Mouse (Mus musculus): ENCODE measurements at regions not wholly inside any gene's neighbourhood (a gene's known extent, or its start where the extent isn't known, plus 50 kb on each side); places are given as distances from the start of the nearest gene placed in this dataset.
"Not testable (repeated sequence)": the region's sequence is repeated elsewhere in the genome, so short reads cannot be mapped to it uniquely, and the experiment has no call there.

- H3K9ac ChIP-seq (replicated peaks), result no peak overlapping the region
- no peaks in the 10 kb centered on the region for H3K27me3 ChIP-seq
- no peak overlapping the region for H3K4me2 ChIP-seq (replicated peaks)
- WGBS, result 86% methylated on average over 4 of the region's 4 CpGs
- no peaks in the 10 kb centered on the region for H3K36me3 ChIP-seq
- H3K27ac ChIP-seq (replicated peaks), result no peak overlapping the region
- no peaks in the 10 kb centered on the region for H3K9me3 ChIP-seq
- no peak overlapping the region for H3K4me3 ChIP-seq
- no peak for ATAC-seq (ENCODE audit: low FRiP score, low read depth)
- no peaks in the 10 kb centered on the region for H3K4me1 ChIP-seq
Observed at GRCm38 (mm10) chr14:116586742-116587141, 338.4 kb upstream of the Gpc6 start.

GRCm38 (mm10) chr14:116589529-116589928 lies 335.6 kb upstream of the Gpc6 start:
- H3K4me2 ChIP-seq (replicated peaks), result no peak overlapping the region
- H3K27ac ChIP-seq (replicated peaks), result no peak overlapping the region
- no peaks in the 10 kb centered on the region for H3K9me3 ChIP-seq
- WGBS, result 86% methylated on average over 2 of the region's 2 CpGs
- ATAC-seq (ENCODE audit: low FRiP score, low read depth), result no peak
- H3K9ac ChIP-seq (replicated peaks), result no peak overlapping the region
- H3K36me3 ChIP-seq, result no peaks in the 10 kb centered on the region
- H3K4me1 ChIP-seq, result no peaks in the 10 kb centered on the region
- no peak overlapping the region for H3K4me3 ChIP-seq
- H3K27me3 ChIP-seq, result no peaks in the 10 kb centered on the region

GRCm38 (mm10) chr14:116590111-116590510 lies 335.0 kb upstream of the Gpc6 start:
- no peaks in the 10 kb centered on the region for H3K36me3 ChIP-seq
- no peak overlapping the region for H3K9ac ChIP-seq (replicated peaks)
- H3K27ac ChIP-seq (replicated peaks), result no peak overlapping the region
- H3K9me3 ChIP-seq, result no peaks in the 10 kb centered on the region
- H3K4me2 ChIP-seq (replicated peaks), result no peak overlapping the region
- WGBS, result 80% methylated on average over 3 of the region's 3 CpGs
- H3K4me1 ChIP-seq, result no peaks in the 10 kb centered on the region
- no peaks in the 10 kb centered on the region for H3K27me3 ChIP-seq
- H3K4me3 ChIP-seq, result no peak overlapping the region
- no peak for ATAC-seq (ENCODE audit: low FRiP score, low read depth)

- Histone ChIP-seq H3K4me2 (replicated peaks) (no peak overlapping the region), H3K27me3 (no peaks in the 10 kb centered on the region), H3K9me3 (no peaks in the 10 kb centered on the region), H3K9ac (replicated peaks) (no peak overlapping the region), H3K4me3 (no peak overlapping the region), H3K4me1 (no peaks in the 10 kb centered on the region), H3K36me3 (no peaks in the 10 kb centered on the region), H3K27ac (replicated peaks) (no peak overlapping the region)
- WGBS, result 86% methylated on average over 2 of the region's 2 CpGs
- no peak for ATAC-seq (ENCODE audit: low FRiP score, low read depth)
Observed at GRCm38 (mm10) chr14:116608130-116608529, 317.0 kb upstream of the Gpc6 start.

GRCm38 (mm10) chr14:116611210-116611609 lies 313.9 kb upstream of the Gpc6 start:
- Histone ChIP-seq H3K27ac (replicated peaks) (no peak overlapping the region), H3K9me3 (no peaks in the 10 kb centered on the region), H3K9ac (replicated peaks) (no peak overlapping the region), H3K4me3 (no peak overlapping the region), H3K36me3 (no peaks in the 10 kb centered on the region), H3K27me3 (no peaks in the 10 kb centered on the region), H3K4me1 (no peaks in the 10 kb centered on the region), H3K4me2 (replicated peaks) (no peak overlapping the region)
- no peak for ATAC-seq (ENCODE audit: low FRiP score, low read depth)
- 89% methylated on average over 3 of the region's 3 CpGs for WGBS

DNA sequence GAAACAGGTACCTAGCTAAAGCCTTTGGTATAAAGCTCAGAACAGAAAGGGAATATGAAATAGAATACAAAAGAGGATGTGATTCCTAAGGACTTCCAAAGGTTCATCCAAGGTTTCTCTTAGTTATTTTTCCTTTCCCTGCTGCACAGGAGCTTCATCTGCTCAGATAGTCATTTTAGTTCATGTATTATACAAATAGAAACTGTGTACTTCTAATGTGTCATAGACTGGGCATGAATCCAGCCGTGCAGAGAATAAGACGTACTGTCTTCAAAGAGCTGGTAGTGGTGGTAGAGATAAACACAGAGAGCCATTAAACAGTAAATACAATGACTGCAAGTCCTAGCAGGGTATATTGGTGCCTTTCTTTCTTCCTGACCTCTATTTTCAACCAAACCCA lies 292.9 kb upstream of the Gpc6 start:
- no peaks in the 10 kb centered on the region for H3K4me1 ChIP-seq
- H3K4me2 ChIP-seq (replicated peaks), result no peak overlapping the region
- no peaks in the 10 kb centered on the region for H3K9me3 ChIP-seq
- H3K27ac ChIP-seq (replicated peaks), result no peak overlapping the region
- no peaks in the 10 kb centered on the region for H3K27me3 ChIP-seq
- no peak for ATAC-seq (ENCODE audit: low FRiP score, low read depth)
- 92% methylated on average over 2 of the region's 2 CpGs for WGBS
- H3K36me3 ChIP-seq, result no peaks in the 10 kb centered on the region
- H3K9ac ChIP-seq (replicated peaks), result no peak overlapping the region
- H3K4me3 ChIP-seq, result no peak overlapping the region

GRCm38 (mm10) chr14:116642091-116642490 lies 283.0 kb upstream of the Gpc6 start:
- H3K9me3 ChIP-seq, result no peaks in the 10 kb centered on the region
- H3K27ac ChIP-seq (replicated peaks), result no peak overlapping the region
- no peak overlapping the region for H3K4me3 ChIP-seq
- H3K27me3 ChIP-seq, result no peaks in the 10 kb centered on the region
- H3K9ac ChIP-seq (replicated peaks), result no peak overlapping the region
- no peaks in the 10 kb centered on the region for H3K4me1 ChIP-seq
- H3K36me3 ChIP-seq, result no peaks in the 10 kb centered on the region
- no peak overlapping the region for H3K4me2 ChIP-seq (replicated peaks)
- no peak for ATAC-seq (ENCODE audit: low FRiP score, low read depth)

- no peaks in the 10 kb centered on the region for H3K9me3 ChIP-seq
- no peak overlapping the region for H3K4me3 ChIP-seq
- 84% methylated on average over 9 of the region's 9 CpGs for WGBS
- H3K27ac ChIP-seq (replicated peaks), result no peak overlapping the region
- no peak overlapping the region for H3K4me2 ChIP-seq (replicated peaks)
- no peak overlapping the region for H3K9ac ChIP-seq (replicated peaks)
- H3K4me1 ChIP-seq, result no peaks in the 10 kb centered on the region
- H3K36me3 ChIP-seq, result no peaks in the 10 kb centered on the region
- no peaks in the 10 kb centered on the region for H3K27me3 ChIP-seq
- ATAC-seq (ENCODE audit: low FRiP score, low read depth), result no peak
Observed at GRCm38 (mm10) chr14:116651897-116652296, 273.2 kb upstream of the Gpc6 start.

DNA sequence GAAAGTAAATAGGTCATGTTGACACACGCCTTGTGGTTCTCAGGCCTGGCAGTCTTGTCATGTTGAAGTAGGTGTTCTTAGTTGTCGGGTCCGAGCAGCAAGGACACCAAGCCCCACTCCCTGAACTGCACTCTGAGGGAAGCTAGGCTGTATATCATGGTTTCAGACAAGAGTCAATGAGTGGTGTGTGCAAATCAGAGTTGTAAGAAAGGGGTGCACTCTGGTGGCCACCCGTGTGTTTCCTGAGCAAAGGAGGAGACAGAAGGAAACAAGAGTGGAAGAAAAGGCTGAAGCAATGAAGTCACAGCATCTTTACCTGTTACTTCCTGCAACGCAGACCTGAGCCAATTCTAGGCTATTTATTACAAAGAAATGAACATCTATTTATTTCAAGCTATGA lies 241.2 kb upstream of the Gpc6 start:
- Histone ChIP-seq H3K27me3 (no peaks in the 10 kb centered on the region), H3K4me1 (no peaks in the 10 kb centered on the region), H3K4me3 (no peak overlapping the region), H3K4me2 (replicated peaks) (no peak overlapping the region), H3K9me3 (no peaks in the 10 kb centered on the region), H3K27ac (replicated peaks) (no peak overlapping the region), H3K9ac (replicated peaks) (no peak overlapping the region), H3K36me3 (no peaks in the 10 kb centered on the region)
- no peak for ATAC-seq (ENCODE audit: low FRiP score, low read depth)
- WGBS, result 93% methylated on average over 5 of the region's 5 CpGs

GRCm38 (mm10) chr14:116697675-116698074 lies 227.4 kb upstream of the Gpc6 start:
- Histone ChIP-seq H3K4me1 (no peaks in the 10 kb centered on the region), H3K36me3 (no peaks in the 10 kb centered on the region), H3K9ac (replicated peaks) (no peak overlapping the region), H3K4me3 (no peak overlapping the region), H3K27me3 (no peaks in the 10 kb centered on the region), H3K9me3 (no peaks in the 10 kb centered on the region), H3K27ac (replicated peaks) (no peak overlapping the region), H3K4me2 (replicated peaks) (no peak overlapping the region)
- WGBS, result 89% methylated on average over 5 of the region's 5 CpGs
- no peak for ATAC-seq (ENCODE audit: low FRiP score, low read depth)

- ATAC-seq (ENCODE audit: low FRiP score, low read depth), result peak; percentile 38; the same call in 1 of the 2 replicates
- WGBS, result 72% methylated on average over 7 of the region's 7 CpGs
- H3K9me3 ChIP-seq, result no peaks in the 10 kb centered on the region
Observed at GRCm38 (mm10) chr14:116698437-116698836, 226.7 kb upstream of the Gpc6 start.

GRCm38 (mm10) chr14:116734596-116734995 lies 190.5 kb upstream of the Gpc6 start:
- not testable (repeated sequence) for H3K27me3 ChIP-seq; H3K4me3 ChIP-seq; H3K9me3 ChIP-seq; H3K4me1 ChIP-seq; H3K9ac ChIP-seq (replicated peaks); H3K4me2 ChIP-seq (replicated peaks); ATAC-seq (ENCODE audit: low FRiP score, low read depth); H3K36me3 ChIP-seq; H3K27ac ChIP-seq (replicated peaks)
- WGBS, result 77% methylated on average over 6 of the region's 6 CpGs

More at GRCm38 (mm10) chr14:116698437-116698836, 226.7 kb upstream of the Gpc6 start:
- H3K4me1 ChIP-seq, result no peaks in the 10 kb centered on the region
- H3K9ac ChIP-seq (replicated peaks), result no peak overlapping the region
- no peak overlapping the region for H3K4me3 ChIP-seq
- H3K27me3 ChIP-seq, result no peaks in the 10 kb centered on the region
- no peak overlapping the region for H3K27ac ChIP-seq (replicated peaks)
- no peaks in the 10 kb centered on the region for H3K36me3 ChIP-seq
- no peak overlapping the region for H3K4me2 ChIP-seq (replicated peaks)

DNA sequence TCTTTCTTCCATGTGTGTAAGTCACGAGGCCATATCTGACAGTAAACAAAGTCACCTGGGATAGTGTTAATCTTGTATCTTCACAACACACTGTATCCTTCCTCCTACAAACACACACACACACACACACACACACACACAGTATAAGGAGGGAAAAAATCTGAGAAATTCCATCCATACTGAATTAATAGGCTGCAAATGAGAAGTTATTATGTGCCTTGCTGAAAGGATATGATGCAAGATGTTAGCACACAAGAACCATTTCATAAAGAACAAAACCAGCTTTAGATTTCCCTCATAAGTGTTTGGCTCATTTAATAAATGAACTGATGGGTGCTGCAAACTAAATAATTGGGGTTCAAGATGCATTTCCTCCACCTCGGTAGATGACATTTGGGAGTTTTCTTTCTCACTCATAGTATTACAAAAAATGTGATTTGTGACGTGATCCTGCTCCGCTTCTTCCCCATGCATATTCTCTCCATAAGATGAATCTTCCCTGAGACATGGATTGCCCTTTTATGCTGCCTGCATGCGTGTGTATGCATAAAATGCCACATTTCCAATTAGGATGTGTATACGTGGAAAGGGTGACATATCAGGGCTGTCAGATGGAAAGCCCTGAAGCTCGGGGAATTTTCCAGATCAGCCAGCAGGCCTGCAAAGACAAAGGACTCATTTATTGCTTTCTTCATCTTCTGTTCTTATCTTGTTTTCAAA lies 170.5 kb upstream of the Gpc6 start:
- Histone ChIP-seq H3K4me1 (no peaks in the 10 kb centered on the region), H3K4me2 (replicated peaks) (no peak overlapping the region), H3K36me3 (no peaks in the 10 kb centered on the region), H3K27me3 (no peaks in the 10 kb centered on the region), H3K4me3 (no peak overlapping the region), H3K9me3 (no peaks in the 10 kb centered on the region), H3K9ac (replicated peaks) (no peak overlapping the region), H3K27ac (replicated peaks) (no peak overlapping the region)
- ATAC-seq (ENCODE audit: low FRiP score, low read depth), result no peak
- WGBS, result 86% methylated on average over 7 of the region's 7 CpGs
